1 mouse cellular context compared by ENCODE assay signal in genomic region chr16:16849196-16849595, GRCm38 (mm10).
TF ChIP-seq lines count a peak whose summit lies in the region.

No protein-coding gene starts in this region.

TF ChIP-seq in MEL, 35 proteins besides CTCF, POLR2A, EP300 and RAD21:
- no peak for TF ChIP-seq MAZ (IDR thresholded peaks at IDR 0.05; ENCODE audit: low read depth, low read length)
- no peak for TF ChIP-seq MYC (IDR thresholded peaks at IDR 0.05; ENCODE audit: low read depth, low read length)
- TF ChIP-seq MEF2A (IDR thresholded peaks at IDR 0.05; ENCODE audit: extremely low read depth, insufficient replicate concordance, low read depth, low read length, poor library complexity, severe bottlenecking), result no peak
- TF ChIP-seq E2F4 (IDR thresholded peaks at IDR 0.05; ENCODE audit: borderline replicate concordance, low read depth, low read length), result no peak
- TF ChIP-seq KAT2A (conservative IDR thresholded peaks at IDR 0.05; ENCODE audit: low read depth, low read length), result no peak
- no peak for TF ChIP-seq ETS1 (IDR thresholded peaks at IDR 0.05; ENCODE audit: low read depth, low read length)
- TF ChIP-seq TBP (IDR thresholded peaks at IDR 0.05; ENCODE audit: low read depth, low read length), result no peak
- no peak for TF ChIP-seq POLR2AphosphoS2 (IDR thresholded peaks at IDR 0.05; ENCODE audit: low read length)
- no peak for TF ChIP-seq MAX (IDR thresholded peaks at IDR 0.05; ENCODE audit: low read length)
- TF ChIP-seq TAL1 (IDR thresholded peaks at IDR 0.05; ENCODE audit: low read length), result no peak
- TF ChIP-seq JUND (IDR thresholded peaks at IDR 0.05; ENCODE audit: low read depth, low read length), result no peak
- no peak for TF ChIP-seq SIN3A (IDR thresholded peaks at IDR 0.05; ENCODE audit: low read length)
- no peak for TF ChIP-seq POLR2AphosphoS5 (IDR thresholded peaks at IDR 0.05; ENCODE audit: borderline replicate concordance, low read depth, low read length)
- TF ChIP-seq USF2 (IDR thresholded peaks at IDR 0.05; ENCODE audit: borderline replicate concordance in 1 of 2, insufficient read depth in 1 of 2, low read depth in 1 of 2, low read length in 2 of 2), result no peak
- no peak for TF ChIP-seq MYB (IDR thresholded peaks at IDR 0.05; ENCODE audit: low read depth, low read length)
- TF ChIP-seq SMC3 (IDR thresholded peaks at IDR 0.05; ENCODE audit: low read depth, low read length), result no peak
